Mouse (Mus musculus): ENCODE results near the gene Fis1.
A peak's percentile ranks its signal among the peaks of the same experiment; 100 is the strongest.

Gene Fis1

DNA sequence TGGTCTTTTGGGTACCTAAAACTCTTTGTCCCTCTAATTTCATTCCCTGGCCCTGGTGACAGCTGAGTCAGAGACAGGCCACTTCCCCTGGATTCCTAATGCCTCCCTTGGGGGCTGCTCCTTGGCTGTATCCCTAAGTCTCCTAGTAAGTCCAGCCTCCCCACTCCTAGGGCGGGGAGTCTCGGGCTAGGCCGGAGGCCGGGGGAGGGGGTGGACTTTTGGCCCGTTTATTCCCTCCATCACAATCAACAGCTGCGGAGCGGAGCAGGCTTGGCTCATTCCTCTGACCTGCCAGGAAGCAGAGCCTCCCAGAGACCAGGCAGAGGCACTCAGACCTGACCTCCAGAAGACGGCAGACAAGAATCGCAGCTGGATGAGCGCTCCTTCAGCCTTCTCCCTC lies 14.5 kb downstream of the Fis1 start:
- no peak for DNase-seq (ENCODE audit: low read depth, low spot score)

GRCm38 (mm10) chr5:136970703-136971102 lies 17.6 kb downstream of the Fis1 start:
- DNase-seq (ENCODE audit: low read depth, low spot score), result peak; percentile 39

DNA sequence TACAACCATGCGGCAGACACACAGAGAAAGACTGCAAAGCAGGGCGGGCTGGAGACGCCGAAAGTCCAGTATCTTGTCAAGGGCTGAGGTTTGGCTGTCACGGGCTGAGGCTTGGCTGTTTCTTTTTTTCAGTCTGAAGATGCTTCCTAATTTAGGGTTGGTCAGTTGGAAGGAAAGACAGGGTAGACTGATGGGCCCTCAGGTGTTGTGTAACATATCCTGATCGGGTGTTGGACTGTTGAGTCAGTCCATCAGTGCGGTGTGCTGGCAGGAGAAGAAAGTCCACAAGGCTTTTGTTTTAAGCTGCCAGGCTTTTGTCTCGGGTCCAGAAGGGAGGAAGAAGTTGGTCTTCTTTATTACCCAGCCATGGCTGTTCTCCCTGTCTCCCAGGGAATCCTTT lies 20.6 kb downstream of the Fis1 start:
- DNase-seq (ENCODE audit: low read depth, low spot score), result no peak

DNA sequence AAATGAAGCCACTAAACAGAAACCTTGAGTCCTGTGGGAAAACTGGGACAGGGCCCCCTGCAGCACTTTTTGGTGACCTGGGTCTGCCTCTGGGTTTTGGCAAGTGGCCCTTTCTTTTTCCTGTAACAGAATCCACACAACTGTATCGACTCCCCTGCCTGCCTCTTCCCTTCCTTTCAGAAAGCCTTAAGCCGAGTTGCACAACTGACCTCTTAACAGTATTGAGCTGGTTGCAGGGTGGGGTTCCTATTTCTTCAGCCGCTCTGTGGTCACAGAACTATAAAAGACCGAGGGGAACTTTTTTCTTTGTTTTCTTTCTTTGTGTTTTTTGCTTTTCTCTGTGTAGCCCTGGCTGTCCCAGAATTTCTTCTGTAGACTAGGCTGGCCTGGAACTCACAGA lies 24.7 kb downstream of the Fis1 start:
- no peak for DNase-seq (ENCODE audit: low read depth, low spot score)

- DNase-seq (ENCODE audit: low read depth, low spot score), result no peak
These were observed 26.7 kb downstream of the Fis1 start for GRCm38 (mm10) chr5:136979762-136980161.

GRCm38 (mm10) chr5:136980974-136981373 lies 27.9 kb downstream of the Fis1 start:
- DNase-seq (ENCODE audit: low read depth, low spot score), result no peak

DNA sequence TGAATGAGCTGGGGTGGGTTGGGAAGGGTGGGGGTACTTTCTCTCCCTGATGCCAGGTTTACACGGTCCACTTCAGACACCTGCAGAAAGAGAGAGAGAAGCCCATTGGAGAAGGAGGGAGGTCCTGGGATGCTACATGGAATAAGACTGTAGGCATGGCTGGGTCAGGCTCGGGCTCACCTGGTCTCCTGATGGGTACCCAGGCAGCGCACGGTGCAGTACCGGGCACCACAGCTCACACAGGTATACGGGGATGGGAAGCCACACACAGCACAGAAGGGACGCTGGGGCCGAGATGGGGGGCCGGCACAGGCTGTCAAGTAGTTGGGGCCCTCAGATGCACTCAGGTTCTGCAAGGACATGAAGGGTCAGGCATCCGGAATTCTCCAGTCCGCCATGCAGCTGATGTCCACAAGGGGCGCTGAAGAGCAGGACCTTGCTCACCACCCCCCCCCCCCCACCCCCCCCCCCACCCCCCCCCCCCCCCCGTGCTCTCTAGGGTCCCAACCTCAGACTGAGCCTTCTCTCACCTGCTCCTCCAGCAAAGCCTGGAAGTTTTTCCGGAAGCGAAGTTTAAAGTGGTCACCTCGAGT lies 29.4 kb downstream of the Fis1 start:
- DNase-seq (ENCODE audit: low read depth, low spot score), result no peak

DNA sequence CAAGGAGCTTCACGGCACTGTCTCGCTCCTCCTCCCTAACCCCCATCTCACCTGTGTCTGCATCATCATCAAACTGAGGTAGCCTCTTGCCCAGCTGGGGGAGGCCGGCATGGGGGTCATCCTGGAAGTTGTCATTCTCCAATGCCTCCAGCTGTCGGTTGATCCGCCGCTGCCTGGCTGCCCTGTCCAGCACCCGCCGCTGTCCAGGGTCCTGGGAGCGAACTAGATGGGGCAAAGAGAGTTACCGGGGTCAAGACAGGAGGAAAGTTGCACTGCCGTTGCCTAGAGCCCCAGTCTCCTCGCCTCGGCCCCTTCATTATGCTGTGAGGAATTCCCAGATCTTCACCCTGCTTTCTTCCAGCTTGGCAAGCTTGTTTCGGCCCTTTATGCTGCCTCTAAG lies 31.8 kb downstream of the Fis1 start:
- DNase-seq (ENCODE audit: low read depth, low spot score), result no peak

GRCm38 (mm10) chr5:136986695-136987137 lies 33.6 kb downstream of the Fis1 start, which contains the start of gene Plod3:
TSS of gene Plod3 (plus strand) at chr5:136987019.
- DNase-seq (ENCODE audit: low read depth, low spot score), result peak; percentile 100

- DNase-seq (ENCODE audit: low read depth, low spot score), result peak; percentile 72
These were observed 34.3 kb downstream of the Fis1 start for GRCm38 (mm10) chr5:136987138-136987933.

- DNase-seq (ENCODE audit: low read depth, low spot score), result no peak
These were observed 34.8 kb downstream of the Fis1 start, which contains the start of gene Znhit1 for GRCm38 (mm10) chr5:136987934-136988271. TSS of gene Znhit1 (minus strand) at chr5:136988021.

GRCm38 (mm10) chr5:136988420-136988819 lies 35.3 kb downstream of the Fis1 start:
- DNase-seq (ENCODE audit: low read depth, low spot score), result no peak

DNA sequence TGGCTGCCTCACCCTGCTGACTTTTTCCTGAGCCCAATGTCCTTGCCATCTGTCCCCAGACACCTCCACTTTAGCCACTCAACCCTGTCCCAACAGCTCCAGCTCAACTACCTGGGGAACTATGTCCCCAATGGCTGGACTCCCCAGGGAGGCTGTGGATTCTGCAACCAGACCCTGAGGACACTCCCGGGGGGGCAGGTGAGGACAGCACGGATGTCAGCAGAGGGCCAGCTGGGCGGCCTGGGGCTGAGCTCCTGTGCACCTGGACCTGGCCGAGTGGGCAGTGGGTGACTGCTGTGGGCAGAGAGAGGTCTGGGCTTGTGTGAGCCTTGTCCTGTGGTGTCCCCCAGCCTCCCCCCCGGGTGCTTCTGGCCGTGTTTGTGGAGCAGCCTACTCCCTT lies 36.7 kb downstream of the Fis1 start:
- no peak for DNase-seq (ENCODE audit: low read depth, low spot score)

GRCm38 (mm10) chr5:136999449-136999848 lies 46.4 kb downstream of the Fis1 start:
- DNase-seq (ENCODE audit: low read depth, low spot score), result no peak

GRCm38 (mm10) chr5:137000612-137001011 lies 47.5 kb downstream of the Fis1 start:
- DNase-seq (ENCODE audit: low read depth, low spot score), result no peak

DNA sequence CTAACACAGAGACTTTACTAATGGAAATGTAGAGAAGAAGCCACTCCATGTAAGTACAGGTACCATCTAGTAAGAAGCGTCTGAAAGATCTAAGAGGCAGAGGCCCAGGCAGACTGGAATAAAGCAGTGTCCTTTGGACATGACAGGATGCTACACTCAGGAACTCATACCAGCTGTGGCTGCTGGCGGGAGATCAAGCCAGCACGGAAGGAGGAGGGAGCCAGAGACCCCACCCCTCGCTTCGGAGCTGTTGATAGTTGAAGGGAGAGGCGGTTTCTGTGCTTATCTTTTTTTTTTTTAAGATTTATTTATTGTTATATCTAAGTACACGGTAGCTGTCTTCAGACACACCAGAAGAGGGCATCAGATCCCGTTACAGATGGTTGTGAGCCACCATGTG lies 54.2 kb downstream of the Fis1 start:
- DNase-seq (ENCODE audit: low read depth, low spot score), result no peak

- peak; percentile 29 for DNase-seq (ENCODE audit: low read depth, low spot score)
These were observed 56.9 kb downstream of the Fis1 start for GRCm38 (mm10) chr5:137009988-137010387.

DNA sequence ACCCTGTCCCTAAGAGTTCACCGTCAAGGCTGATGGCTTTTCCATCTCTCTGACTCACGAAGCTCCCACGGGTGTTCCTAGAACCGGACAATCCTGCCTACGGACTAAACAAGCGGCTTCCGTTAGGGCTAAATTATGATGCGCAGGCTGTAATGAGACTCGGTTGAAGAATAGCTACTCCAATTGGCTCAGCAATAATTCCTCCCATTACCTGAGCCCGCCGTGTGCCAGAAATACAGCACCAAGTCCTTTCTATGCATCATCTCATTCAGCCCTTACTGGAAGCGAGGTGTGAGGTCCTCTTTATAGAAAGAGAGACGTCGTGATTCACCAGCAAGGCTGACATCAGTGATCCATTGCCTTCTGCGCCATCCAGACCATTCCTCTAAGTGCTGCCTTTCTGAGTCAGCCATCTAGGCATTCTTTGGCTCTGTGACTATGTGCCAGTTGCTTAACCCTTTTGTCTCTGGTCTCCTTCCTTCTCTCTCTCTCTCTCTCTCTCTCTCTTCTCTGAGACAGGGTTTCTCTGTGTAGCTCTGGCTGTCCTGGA lies 59.4 kb downstream of the Fis1 start:
- DNase-seq (ENCODE audit: low read depth, low spot score), result no peak
